Mouse (Mus musculus): ENCODE data around the gene Plac8. TPM values are rescaled to one million over a fixed set of nuclear protein-coding genes. Genes with fewer than 3 reads are reported as not detected.

The Plac8 gene
- total and polyA plus RNA-seq, 3 experiments: 4.9 to 10.6 TPM; not detected in 1

DNA sequence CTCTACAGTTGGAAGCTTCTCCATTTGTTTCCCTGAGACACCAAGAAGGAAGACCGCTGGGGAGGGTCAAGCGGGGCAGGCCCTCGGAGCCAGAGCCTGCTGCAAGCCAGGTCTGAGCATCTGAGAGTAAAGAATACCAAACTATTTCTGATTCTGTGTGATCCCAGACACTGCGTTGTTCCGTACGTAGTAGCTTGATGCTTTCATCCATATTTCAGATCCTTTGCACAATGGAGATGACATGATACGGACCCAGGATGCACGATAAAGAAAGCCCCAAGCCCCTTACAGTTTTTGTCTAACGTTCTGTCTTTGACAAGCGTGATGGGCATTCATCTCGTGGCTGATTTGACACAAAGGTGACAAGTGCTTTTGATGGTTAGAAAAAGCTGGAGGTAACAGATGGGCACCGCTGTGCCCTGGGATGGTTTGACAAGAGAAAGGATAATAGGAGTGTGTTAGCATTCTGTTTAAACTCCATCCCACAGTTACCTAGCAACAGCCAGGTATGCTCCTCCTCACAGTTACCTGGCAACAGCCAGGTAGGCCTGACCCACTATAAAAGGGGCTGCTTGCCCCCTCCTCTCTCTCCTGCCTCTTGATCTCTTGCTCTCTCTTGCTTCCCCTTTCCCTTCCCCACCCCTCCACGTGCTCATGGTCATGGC lies 22.9 kb upstream of the Plac8 start:
- Histone ChIP-seq H3K4me1 (ENCODE audit: control insufficient read depth in 1 of 2, insufficient read depth in 2 of 2, low read length in 2 of 2) (peaks cover 0 to 4% of the 10 kb centered on the region in 2 experiments; a peak in 3 of 4 replicates), H3K4me3 (ENCODE audit: control insufficient read depth in 1 of 2, insufficient read depth in 1 of 2, low read depth in 2 of 2, low read length in 2 of 2) (no peak overlapping the region), H3K36me3 (ENCODE audit: control insufficient read depth in 1 of 2, insufficient read depth in 2 of 2, low read length in 2 of 2) (peaks cover 0 to 12% of the 10 kb centered on the region in 2 experiments; a peak in 2 of 4 replicates), H3K79me2 (ENCODE audit: control insufficient read depth, insufficient read depth, low read length, poor library complexity) (no peaks in the 10 kb centered on the region), H3K27ac (ENCODE audit: control insufficient read depth, low read depth, low read length) (no peak overlapping the region), H3K9ac (ENCODE audit: control insufficient read depth, low read depth, low read length, poor library complexity, severe bottlenecking) (no peak overlapping the region), H3K9me3 (replicated peaks; ENCODE audit: insufficient read depth, low read length) (no peaks in the 10 kb centered on the region), H3K27me3 (ENCODE audit: control insufficient read depth in 1 of 2, insufficient read depth in 2 of 2, low read length in 2 of 2) (no peaks in the 10 kb centered on the region)
- TF ChIP-seq TCF12 (IDR thresholded peaks at IDR 0.05; ENCODE audit: low read depth, low read length): no peak
- no peak for TF ChIP-seq RCOR1 (IDR thresholded peaks at IDR 0.05; ENCODE audit: low read depth, low read length)
- TF ChIP-seq JUND (IDR thresholded peaks at IDR 0.05; ENCODE audit: low read depth, low read length): no peak
- TF ChIP-seq ZKSCAN1 (IDR thresholded peaks at IDR 0.05; ENCODE audit: low read depth, low read length): no peak
- TF ChIP-seq GATA1 (IDR thresholded peaks at IDR 0.05; ENCODE audit: low read depth, low read length): no peak
- no peak for TF ChIP-seq ZMIZ1 (IDR thresholded peaks at IDR 0.05; ENCODE audit: low read depth, low read length)
- TF ChIP-seq EP300 (IDR thresholded peaks at IDR 0.05; ENCODE audit: low read depth in 1 of 2, low read length in 2 of 2): no peak
- TF ChIP-seq HCFC1 (IDR thresholded peaks at IDR 0.05; ENCODE audit: low read depth, low read length): no peak
- no peak for TF ChIP-seq RAD21 (IDR thresholded peaks at IDR 0.05; ENCODE audit: low read depth, low read length)
- TF ChIP-seq ZNF384 (IDR thresholded peaks at IDR 0.05; ENCODE audit: low read depth, low read length): no peak
- TF ChIP-seq MAX (IDR thresholded peaks at IDR 0.05; ENCODE audit: low read length): no peak
- no peak for TF ChIP-seq KAT2A (conservative IDR thresholded peaks at IDR 0.05; ENCODE audit: low read depth, low read length)
- TF ChIP-seq MXI1 (IDR thresholded peaks at IDR 0.05; ENCODE audit: low read depth, low read length): no peak
- no peak for DNase-seq (ENCODE audit: low read depth, low spot score)

GRCm38 (mm10) chr5:100590505-100590904 lies 18.5 kb upstream of the Plac8 start:
- peak overlapping the region in 1 of 2 experiments; percentile 43; a peak in 2 of 4 replicates for H3K4me3 ChIP-seq (ENCODE audit: control insufficient read depth in 1 of 2, insufficient read depth in 1 of 2, low read depth in 2 of 2, low read length in 2 of 2)
- H3K9me3 ChIP-seq (replicated peaks; ENCODE audit: insufficient read depth, low read length): no peaks in the 10 kb centered on the region
- no peaks in the 10 kb centered on the region for H3K79me2 ChIP-seq (ENCODE audit: control insufficient read depth, insufficient read depth, low read length, poor library complexity)
- peak overlapping the region; percentile 14; the same call in 1 of the 2 replicates for H3K9ac ChIP-seq (ENCODE audit: control insufficient read depth, low read depth, low read length, poor library complexity, severe bottlenecking)
- H3K36me3 ChIP-seq (ENCODE audit: control insufficient read depth in 1 of 2, insufficient read depth in 2 of 2, low read length in 2 of 2): peaks cover 0 to 19% of the 10 kb centered on the region in 2 experiments; a peak in 2 of 4 replicates
- no peaks in the 10 kb centered on the region for H3K27me3 ChIP-seq (ENCODE audit: control insufficient read depth in 1 of 2, insufficient read depth in 2 of 2, low read length in 2 of 2)
- no peak overlapping the region; the same call in 1 of the 2 replicates for H3K27ac ChIP-seq (ENCODE audit: control insufficient read depth, low read depth, low read length)
- H3K4me1 ChIP-seq (ENCODE audit: control insufficient read depth in 1 of 2, insufficient read depth in 2 of 2, low read length in 2 of 2): peaks cover 0 to 6% of the 10 kb centered on the region in 2 experiments
- no peak for DNase-seq (ENCODE audit: low read depth, low spot score)
- no peak for TF ChIP-seq MYC (IDR thresholded peaks at IDR 0.05; ENCODE audit: low read depth, low read length)
- no peak for TF ChIP-seq CHD2 (IDR thresholded peaks at IDR 0.05; ENCODE audit: low read length)
- TF ChIP-seq BHLHE40 (IDR thresholded peaks at IDR 0.05; ENCODE audit: borderline replicate concordance, low read depth, low read length): no peak
- no peak for TF ChIP-seq E2F4 (IDR thresholded peaks at IDR 0.05; ENCODE audit: borderline replicate concordance, low read depth, low read length)
- TF ChIP-seq SMC3 (IDR thresholded peaks at IDR 0.05; ENCODE audit: low read depth, low read length): no peak
- TF ChIP-seq HCFC1 (IDR thresholded peaks at IDR 0.05; ENCODE audit: low read depth, low read length): no peak
- peak; percentile 47 for TF ChIP-seq GATA1 (IDR thresholded peaks at IDR 0.05; ENCODE audit: low read depth, low read length)
- TF ChIP-seq SIN3A (IDR thresholded peaks at IDR 0.05; ENCODE audit: low read length): peak; percentile 45; the same call in 1 of the 2 replicates
- TF ChIP-seq POLR2AphosphoS5 (IDR thresholded peaks at IDR 0.05; ENCODE audit: borderline replicate concordance, low read depth, low read length): no peak
- TF ChIP-seq USF2 (IDR thresholded peaks at IDR 0.05; ENCODE audit: borderline replicate concordance in 1 of 2, insufficient read depth in 1 of 2, low read depth in 1 of 2, low read length in 2 of 2): no peak
- peak; percentile 52; the same call in 1 of the 2 replicates for TF ChIP-seq MYB (IDR thresholded peaks at IDR 0.05; ENCODE audit: low read depth, low read length)
- TF ChIP-seq UBTF (IDR thresholded peaks at IDR 0.05; ENCODE audit: borderline replicate concordance, insufficient read depth, low read depth, low read length): no peak
- TF ChIP-seq MAX (IDR thresholded peaks at IDR 0.05; ENCODE audit: low read length): no peak
- TF ChIP-seq EP300 (IDR thresholded peaks at IDR 0.05; ENCODE audit: low read depth in 1 of 2, low read length in 2 of 2): peak; percentile 10 to 35; a peak in 2 of 4 replicates
- no peak for TF ChIP-seq USF1 (IDR thresholded peaks at IDR 0.05; ENCODE audit: low read depth, low read length)
- TF ChIP-seq ETS1 (IDR thresholded peaks at IDR 0.05; ENCODE audit: low read depth, low read length): peak; percentile 62; the same call in 1 of the 2 replicates
- no peak for TF ChIP-seq POLR2AphosphoS2 (IDR thresholded peaks at IDR 0.05; ENCODE audit: low read length)
- no peak for TF ChIP-seq CHD1 (IDR thresholded peaks at IDR 0.05; ENCODE audit: low read depth, low read length)
- no peak for TF ChIP-seq TBP (IDR thresholded peaks at IDR 0.05; ENCODE audit: low read depth, low read length)
- no peak for TF ChIP-seq JUND (IDR thresholded peaks at IDR 0.05; ENCODE audit: low read depth, low read length)
- TF ChIP-seq ELF1 (IDR thresholded peaks at IDR 0.05; ENCODE audit: low read depth, low read length): no peak
- TF ChIP-seq ZNF384 (IDR thresholded peaks at IDR 0.05; ENCODE audit: low read depth, low read length): no peak
